Mouse (Mus musculus) cerebellum, adult 2 months (tissue): Measurements from ENCODE around the gene Prss38.

ENCODE experiments used
- CTCF ChIP-seq: fragments of 200-500 bp; IDR thresholded peaks from 2 replicates; pipeline ENCODE4 v1.5.1; 2011; ENCODE audit warnings: low read depth, mild to moderate bottlenecking, control low read depth, low read length, moderate library complexity, borderline replicate concordance; ENCODE audit not compliant: insufficient read depth
- POLR2A ChIP-seq: fragments of 200-500 bp; IDR thresholded peaks from 2 replicates; pipeline ENCODE4 v1.6.1; 2011; ENCODE audit warnings: low read length, control low read depth, borderline replicate concordance; ENCODE audit not compliant: insufficient read depth

- TF ChIP-seq CTCF = no peak
- no peak for TF ChIP-seq POLR2A
These were observed 47.8 kb downstream of the Prss38 start for GRCm38 (mm10) chr11:59327625-59328024.
